16 mouse cellular contexts compared by ENCODE assay signal in the genomic region with DNA sequence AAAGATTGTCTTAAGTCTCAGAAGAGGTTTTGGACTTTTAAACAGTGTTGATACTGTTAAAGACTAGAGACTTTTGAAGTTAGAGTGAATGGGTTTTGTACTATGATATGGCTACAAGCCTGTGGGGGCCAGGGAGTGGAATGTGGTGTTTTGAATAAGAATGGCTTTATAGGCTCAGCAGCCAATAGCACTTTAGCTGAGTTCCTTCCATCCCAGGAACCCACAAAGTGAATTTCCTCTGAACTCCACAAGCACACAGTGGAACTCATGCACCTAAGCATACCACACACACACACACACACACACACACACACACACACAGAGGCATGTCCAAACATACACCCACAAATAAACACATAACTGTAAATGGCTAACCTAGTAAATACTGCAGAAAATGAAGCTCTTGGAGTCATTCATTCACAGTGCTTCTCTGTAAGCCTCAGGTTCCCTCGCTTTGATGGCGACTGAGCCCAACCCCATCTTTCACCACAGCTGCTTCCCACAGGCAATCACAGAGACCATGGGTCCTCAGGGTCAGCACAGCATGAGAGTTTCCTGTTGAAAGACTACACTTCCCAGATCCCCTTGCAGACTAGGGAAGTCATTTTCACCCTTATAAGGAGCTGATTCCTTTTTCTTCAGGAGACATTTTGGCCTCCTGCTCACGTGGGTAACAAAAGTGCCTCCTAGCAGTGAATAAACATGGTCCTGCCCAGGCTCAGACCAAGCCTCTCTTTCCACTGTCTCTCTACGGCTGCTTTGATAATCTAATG. TPM values are rescaled to one million over a fixed set of nuclear protein-coding genes. Genes with fewer than 3 reads are reported as not detected.
DNase-seq lines count a peak whose midpoint lies in the region; ATAC-seq and TF ChIP-seq lines count a peak whose summit lies in the region.
"Had no signal": no experiment of that assay in that cellular context is flagged by ENCODE, and none has a peak within 500 bp of the region (broad histone marks: within the 10 kb centered on the region; RNA-seq: fewer than 3 reads in every experiment).

No protein-coding gene starts in this region.

- no peak overlapping the region for H3K4me2 ChIP-seq in hindbrain, embryonic 16.5 days (ENCODE audit: low read length)
- H3K4me2 ChIP-seq in midbrain, embryonic 14.5 days (ENCODE audit: low read length): no peak overlapping the region
- H3K4me2 ChIP-seq in midbrain, embryonic 13.5 days (replicated peaks): no peak overlapping the region
- H3K4me2 ChIP-seq in stomach, postnatal 0 days (replicated peaks; ENCODE audit: low read depth): no peak overlapping the region

- H3K36me3 ChIP-seq in hindbrain, embryonic 10.5 days: no peaks in the 10 kb centered on the region
- no peaks in the 10 kb centered on the region for H3K36me3 ChIP-seq in hindbrain, embryonic 16.5 days (ENCODE audit: control insufficient read depth, insufficient read depth, low read length)
- no peaks in the 10 kb centered on the region for H3K36me3 ChIP-seq in midbrain, embryonic 14.5 days (ENCODE audit: control insufficient read depth, insufficient read depth, low read length)
- H3K36me3 ChIP-seq in midbrain, embryonic 13.5 days: no peaks in the 10 kb centered on the region
- H3K36me3 ChIP-seq in embryonic facial prominence, embryonic 10.5 days (replicated peaks): no peaks in the 10 kb centered on the region
- no peaks in the 10 kb centered on the region for H3K36me3 ChIP-seq in stomach, postnatal 0 days (ENCODE audit: control insufficient read depth, insufficient read depth, low read length)

- no peak overlapping the region for H3K4me3 ChIP-seq in hindbrain, embryonic 10.5 days
- no peak overlapping the region for H3K4me3 ChIP-seq in hindbrain, embryonic 16.5 days (ENCODE audit: low read length)
- H3K4me3 ChIP-seq in midbrain, embryonic 14.5 days (replicated peaks; ENCODE audit: low read depth, low read length): no peak overlapping the region
- H3K4me3 ChIP-seq in midbrain, embryonic 13.5 days (replicated peaks): no peak overlapping the region
- no peak overlapping the region for H3K4me3 ChIP-seq in embryonic facial prominence, embryonic 10.5 days
- no peak overlapping the region for H3K4me3 ChIP-seq in stomach, postnatal 0 days (ENCODE audit: low read depth, low read length)
- H3K4me3 ChIP-seq: myocyte had no signal

- TF ChIP-seq EP300 in stomach, postnatal 0 days (optimal IDR thresholded peaks at IDR 0.05): no peak

- no peak overlapping the region for H3K9ac ChIP-seq in hindbrain, embryonic 16.5 days (ENCODE audit: low read depth, low read length)
- H3K9ac ChIP-seq in midbrain, embryonic 14.5 days (replicated peaks; ENCODE audit: low read length): no peak overlapping the region
- H3K9ac ChIP-seq in midbrain, embryonic 13.5 days (replicated peaks): no peak overlapping the region
- H3K9ac ChIP-seq in stomach, postnatal 0 days (ENCODE audit: low read length): no peak overlapping the region
- H3K9ac ChIP-seq: liver, embryonic 14.5 days had no signal

- H3K4me1 ChIP-seq in hindbrain, embryonic 10.5 days (replicated peaks): peaks cover 9% of the 10 kb centered on the region; the same call in 1 of the 2 replicates
- no peaks in the 10 kb centered on the region for H3K4me1 ChIP-seq in hindbrain, embryonic 16.5 days (ENCODE audit: control insufficient read depth, insufficient read depth, low read depth, low read length)
- no peaks in the 10 kb centered on the region for H3K4me1 ChIP-seq in midbrain, embryonic 14.5 days (ENCODE audit: control insufficient read depth, insufficient read depth, low read length)
- no peaks in the 10 kb centered on the region for H3K4me1 ChIP-seq in midbrain, embryonic 13.5 days (replicated peaks)
- H3K4me1 ChIP-seq in embryonic facial prominence, embryonic 10.5 days: peaks cover 14% of the 10 kb centered on the region
- H3K4me1 ChIP-seq in stomach, postnatal 0 days (replicated peaks; ENCODE audit: control insufficient read depth, insufficient read depth): no peaks in the 10 kb centered on the region

- TF ChIP-seq CTCF in stomach, postnatal 0 days (IDR thresholded peaks at IDR 0.05; ENCODE audit: low read depth): no peak

- no peak for ATAC-seq in hindbrain, embryonic 16.5 days
- no peak for ATAC-seq in midbrain, embryonic 14.5 days (ENCODE audit: low FRiP score, low TSS enrichment)
- ATAC-seq in midbrain, embryonic 13.5 days: no peak
- 0 out of 2 replicates have a peak, but pooled peaks have one; percentile 42 for ATAC-seq in stomach, postnatal 0 days (ENCODE audit: low FRiP score, low TSS enrichment)

- no peak for DNase-seq in hindbrain, embryonic 10.5 days (ENCODE audit: low spot score)
- peak; percentile 17 for DNase-seq in midbrain, embryonic 14.5 days
- peak; percentile 15 for DNase-seq in embryonic facial prominence, embryonic 10.5 days (ENCODE audit: low spot score)
- no peak for DNase-seq in stomach, postnatal 0 days (ENCODE audit: low spot score)
- DNase-seq in frontal cortex, postnatal 36 days (ENCODE audit: low spot score in 2 of 2): no peak
- DNase-seq in gastrocnemius, postnatal 10 days: no peak
- DNase-seq: adrenal gland, adult 2 months; cerebellum, postnatal 25 days; heart, adult 18-20 months; heart, postnatal 14 days; kidney, adult 9 months had no signal

- 32% methylated on average over 4 of the region's 4 CpGs for WGBS in hindbrain, embryonic 10.5 days
- 25% methylated on average over 4 of the region's 4 CpGs for WGBS in hindbrain, embryonic 16.5 days
- WGBS in midbrain, embryonic 14.5 days: 41% methylated on average over 4 of the region's 4 CpGs
- WGBS in midbrain, embryonic 13.5 days: 25% methylated on average over 4 of the region's 4 CpGs
- WGBS in embryonic facial prominence, embryonic 10.5 days: 30% methylated on average over 4 of the region's 4 CpGs
- 14% methylated on average over 4 of the region's 4 CpGs for WGBS in stomach, postnatal 0 days

- H3K9me3 ChIP-seq in hindbrain, embryonic 10.5 days: no peaks in the 10 kb centered on the region
- H3K9me3 ChIP-seq in hindbrain, embryonic 16.5 days (ENCODE audit: control insufficient read depth, low read length): no peaks in the 10 kb centered on the region
- no peaks in the 10 kb centered on the region for H3K9me3 ChIP-seq in midbrain, embryonic 14.5 days (ENCODE audit: control insufficient read depth, low read length)
- no peaks in the 10 kb centered on the region for H3K9me3 ChIP-seq in midbrain, embryonic 13.5 days
- no peaks in the 10 kb centered on the region for H3K9me3 ChIP-seq in embryonic facial prominence, embryonic 10.5 days
- no peaks in the 10 kb centered on the region for H3K9me3 ChIP-seq in stomach, postnatal 0 days (ENCODE audit: control insufficient read depth, low read length)

- H3K27me3 ChIP-seq in hindbrain, embryonic 10.5 days (ENCODE audit: insufficient read depth, poor library complexity, severe bottlenecking): no peaks in the 10 kb centered on the region
- H3K27me3 ChIP-seq in hindbrain, embryonic 16.5 days (replicated peaks; ENCODE audit: control insufficient read depth, insufficient read depth, low read length): no peaks in the 10 kb centered on the region
- H3K27me3 ChIP-seq in midbrain, embryonic 14.5 days (ENCODE audit: control insufficient read depth, insufficient read depth, low read length): no peaks in the 10 kb centered on the region
- H3K27me3 ChIP-seq in midbrain, embryonic 13.5 days: no peaks in the 10 kb centered on the region
- no peaks in the 10 kb centered on the region for H3K27me3 ChIP-seq in embryonic facial prominence, embryonic 10.5 days (replicated peaks; ENCODE audit: low read depth, poor library complexity, severe bottlenecking)
- no peaks in the 10 kb centered on the region for H3K27me3 ChIP-seq in stomach, postnatal 0 days (ENCODE audit: control insufficient read depth, insufficient read depth, low read length)

- H3K27ac ChIP-seq in hindbrain, embryonic 10.5 days: peak overlapping the region; percentile 43; the same call in 1 of the 2 replicates
- no peak overlapping the region for H3K27ac ChIP-seq in hindbrain, embryonic 16.5 days (ENCODE audit: low read depth, low read length)
- H3K27ac ChIP-seq in midbrain, embryonic 14.5 days (replicated peaks; ENCODE audit: low read depth, low read length): no peak overlapping the region
- H3K27ac ChIP-seq in midbrain, embryonic 13.5 days: no peak overlapping the region
- no peak overlapping the region for H3K27ac ChIP-seq in embryonic facial prominence, embryonic 10.5 days (replicated peaks)
- H3K27ac ChIP-seq in stomach, postnatal 0 days (replicated peaks): no peak overlapping the region
- H3K27ac ChIP-seq: liver, embryonic 14.5 days had no signal

RNA-seq across cellular contexts. Expression of gene Osbp2, which starts 45.5 kb away (rescaled TPM):
- polyA plus RNA-seq in hindbrain, embryonic 10.5 days (2016; fragmentation: Nextera tagmentation; extraction: Ambion mirVana): 1.0 and 2.5 TPM in 2 replicates
- 34.8 and 36.2 TPM in 2 replicates for polyA plus RNA-seq in hindbrain, embryonic 16.5 days (2015; fragmentation: Nextera tagmentation; extraction: Ambion mirVana)
- polyA plus RNA-seq in midbrain, embryonic 14.5 days (2014; fragmentation: Nextera tagmentation; extraction: Ambion mirVana): 21.2 and 30.0 TPM in 2 replicates
- polyA plus RNA-seq in midbrain, embryonic 13.5 days (2015; fragmentation: Nextera tagmentation; extraction: Ambion mirVana): 12.7 and 14.9 TPM in 2 replicates
- 0.82 and 1.2 TPM in 2 replicates for polyA plus RNA-seq in embryonic facial prominence, embryonic 10.5 days (2016; fragmentation: Nextera tagmentation; extraction: Ambion mirVana)
- polyA plus RNA-seq in stomach, postnatal 0 days (2015; fragmentation: Nextera tagmentation; extraction: Ambion mirVana): 0.42 and 0.69 TPM in 2 replicates
- total RNA-seq in gastrocnemius, postnatal 10 days (2021): under 1 TPM; 0.49 to 0.88 TPM
- total RNA-seq: megakaryocyte progenitor cell, adult 5-6 weeks had no signal

Comparison
In these comparisons a context has a peak if more than half of its experiments do, and no peak if none do; other contexts are left out.
1. DNase-seq: peak in midbrain, embryonic 14.5 days (single experiment) and embryonic facial prominence, embryonic 10.5 days (single experiment); none in hindbrain, embryonic 10.5 days (single experiment), stomach, postnatal 0 days (single experiment), frontal cortex, postnatal 36 days (0 of 2) and gastrocnemius, postnatal 10 days (single experiment).